In genomic region chr8:93906961-93907360, GRCm38 (mm10) we compare ENCODE assay signal across 16 mouse cellular contexts.
A peak's percentile ranks its signal among the peaks of the same experiment; 100 is the strongest.
DNase-seq lines count a peak whose midpoint lies in the region; ATAC-seq lines count a peak whose summit lies in the region.
"Had no signal": no experiment of that assay in that cellular context is flagged by ENCODE, and none has a peak within 500 bp of the region (broad histone marks: within the 10 kb centered on the region; RNA-seq: fewer than 3 reads in every experiment).

No protein-coding gene starts in this region.

- peak overlapping the region; percentile 86 for H3K27ac ChIP-seq in hindbrain, embryonic 13.5 days
- H3K27ac ChIP-seq in hindbrain, embryonic 10.5 days, result no peak overlapping the region; the same call in 1 of the 2 replicates
- peak overlapping the region; percentile 69; the same call in 1 of the 2 replicates for H3K27ac ChIP-seq in midbrain, embryonic 12.5 days (replicated peaks)
- H3K27ac ChIP-seq in midbrain, embryonic 11.5 days (ENCODE audit: low read depth, low read length), result no peak overlapping the region
- peak overlapping the region; percentile 60 for H3K27ac ChIP-seq in neural tube, embryonic 15.5 days (replicated peaks)
- H3K27ac ChIP-seq: limb, embryonic 13.5 days had no signal

- no peaks in the 10 kb centered on the region for H3K9me3 ChIP-seq in hindbrain, embryonic 13.5 days
- no peaks in the 10 kb centered on the region for H3K9me3 ChIP-seq in hindbrain, embryonic 10.5 days
- no peaks in the 10 kb centered on the region for H3K9me3 ChIP-seq in midbrain, embryonic 12.5 days
- H3K9me3 ChIP-seq in midbrain, embryonic 11.5 days (ENCODE audit: control insufficient read depth, low read length), result no peaks in the 10 kb centered on the region
- H3K9me3 ChIP-seq in neural tube, embryonic 15.5 days (replicated peaks), result no peaks in the 10 kb centered on the region
- H3K9me3 ChIP-seq: limb, embryonic 13.5 days; neural tube, embryonic 12.5 days had no signal

- H3K4me2 ChIP-seq in hindbrain, embryonic 13.5 days, result no peak overlapping the region
- H3K4me2 ChIP-seq in midbrain, embryonic 12.5 days (replicated peaks), result no peak overlapping the region
- no peak overlapping the region for H3K4me2 ChIP-seq in midbrain, embryonic 11.5 days
- no peak overlapping the region for H3K4me2 ChIP-seq in neural tube, embryonic 15.5 days
- H3K4me2 ChIP-seq: limb, embryonic 13.5 days; neural tube, embryonic 12.5 days had no signal

- 93% methylated on average over 6 of the region's 6 CpGs for WGBS in hindbrain, embryonic 13.5 days
- WGBS in hindbrain, embryonic 10.5 days, result 90% methylated on average over 6 of the region's 6 CpGs
- 91% methylated on average over 6 of the region's 6 CpGs for WGBS in midbrain, embryonic 12.5 days
- 92% methylated on average over 6 of the region's 6 CpGs for WGBS in midbrain, embryonic 11.5 days
- 95% methylated on average over 6 of the region's 6 CpGs for WGBS in neural tube, embryonic 15.5 days

- H3K27me3 ChIP-seq in hindbrain, embryonic 13.5 days, result no peaks in the 10 kb centered on the region
- no peaks in the 10 kb centered on the region for H3K27me3 ChIP-seq in hindbrain, embryonic 10.5 days (ENCODE audit: insufficient read depth, poor library complexity, severe bottlenecking)
- no peaks in the 10 kb centered on the region; the same call in 1 of the 2 replicates for H3K27me3 ChIP-seq in midbrain, embryonic 12.5 days
- no peaks in the 10 kb centered on the region for H3K27me3 ChIP-seq in midbrain, embryonic 11.5 days (ENCODE audit: control insufficient read depth, insufficient read depth, low read length)
- no peaks in the 10 kb centered on the region for H3K27me3 ChIP-seq in neural tube, embryonic 15.5 days (replicated peaks)
- H3K27me3 ChIP-seq: limb, embryonic 13.5 days; neural tube, embryonic 12.5 days had no signal

- peak; percentile 65 for DNase-seq in cerebellum, adult 9-11 months
- DNase-seq in cerebellum, adult 9-10 months, result no peak
- DNase-seq in hindbrain, embryonic 10.5 days (ENCODE audit: low spot score), result no peak
- DNase-seq in midbrain, embryonic 11.5 days (ENCODE audit: low spot score, missing footprints), result no peak
- DNase-seq in adrenal gland, postnatal 14 days, result no peak
- DNase-seq: cerebellum, adult 18-20 months; gastrocnemius, postnatal 25 days; kidney, adult 9 months; lung, postnatal 14 days; thymus, adult 18-20 months had no signal

- no peak overlapping the region for H3K9ac ChIP-seq in hindbrain, embryonic 13.5 days
- H3K9ac ChIP-seq in midbrain, embryonic 12.5 days (replicated peaks), result no peak overlapping the region
- no peak overlapping the region for H3K9ac ChIP-seq in midbrain, embryonic 11.5 days (ENCODE audit: low read length)
- H3K9ac ChIP-seq in neural tube, embryonic 15.5 days (replicated peaks), result no peak overlapping the region
- H3K9ac ChIP-seq: limb, embryonic 13.5 days; neural tube, embryonic 12.5 days had no signal

- peaks cover 65% of the 10 kb centered on the region for H3K4me1 ChIP-seq in hindbrain, embryonic 13.5 days (replicated peaks)
- peaks cover 37% of the 10 kb centered on the region for H3K4me1 ChIP-seq in hindbrain, embryonic 10.5 days (replicated peaks)
- peaks cover 44% of the 10 kb centered on the region for H3K4me1 ChIP-seq in midbrain, embryonic 12.5 days
- peaks cover 16% of the 10 kb centered on the region for H3K4me1 ChIP-seq in midbrain, embryonic 11.5 days (ENCODE audit: control insufficient read depth, insufficient read depth, low read length)
- peaks cover 45% of the 10 kb centered on the region for H3K4me1 ChIP-seq in neural tube, embryonic 15.5 days

- H3K4me3 ChIP-seq in hindbrain, embryonic 13.5 days, result no peak overlapping the region
- no peak overlapping the region for H3K4me3 ChIP-seq in hindbrain, embryonic 10.5 days
- H3K4me3 ChIP-seq in midbrain, embryonic 12.5 days, result no peak overlapping the region
- H3K4me3 ChIP-seq in midbrain, embryonic 11.5 days (ENCODE audit: low read depth, low read length), result no peak overlapping the region
- no peak overlapping the region for H3K4me3 ChIP-seq in neural tube, embryonic 15.5 days (replicated peaks)
- H3K4me3 ChIP-seq: limb, embryonic 13.5 days; neural tube, embryonic 12.5 days had no signal

- ATAC-seq in hindbrain, embryonic 13.5 days (ENCODE audit: low FRiP score), result no peak
- ATAC-seq in midbrain, embryonic 12.5 days (ENCODE audit: low FRiP score, low read depth), result no peak
- ATAC-seq in midbrain, embryonic 11.5 days (ENCODE audit: low FRiP score), result no peak
- ATAC-seq in neural tube, embryonic 15.5 days (ENCODE audit: low FRiP score), result no peak
- ATAC-seq: activated CD4-positive, CD25-positive, alpha-beta regulatory T cell, adult 4 months had no signal

- H3K36me3 ChIP-seq in hindbrain, embryonic 13.5 days, result peaks cover 19% of the 10 kb centered on the region
- peaks cover 10% of the 10 kb centered on the region for H3K36me3 ChIP-seq in hindbrain, embryonic 10.5 days
- peaks cover 9% of the 10 kb centered on the region; the same call in 1 of the 2 replicates for H3K36me3 ChIP-seq in midbrain, embryonic 12.5 days
- H3K36me3 ChIP-seq in midbrain, embryonic 11.5 days (ENCODE audit: control insufficient read depth, insufficient read depth, low read length), result no peaks in the 10 kb centered on the region
- 0 out of 2 replicates have a peak, but pooled peaks cover 3% of the 10 kb centered on the region for H3K36me3 ChIP-seq in neural tube, embryonic 15.5 days
- H3K36me3 ChIP-seq: limb, embryonic 13.5 days had no signal

Comparison
In these comparisons a context has a peak if more than half of its experiments do, and no peak if none do; other contexts are left out.
1. H3K27ac ChIP-seq: peak in hindbrain, embryonic 13.5 days (single experiment), midbrain, embryonic 12.5 days (single experiment) and neural tube, embryonic 15.5 days (single experiment); none in hindbrain, embryonic 10.5 days (single experiment) and midbrain, embryonic 11.5 days (single experiment).